16 mouse cellular contexts compared by ENCODE assay signal in the genomic region with DNA sequence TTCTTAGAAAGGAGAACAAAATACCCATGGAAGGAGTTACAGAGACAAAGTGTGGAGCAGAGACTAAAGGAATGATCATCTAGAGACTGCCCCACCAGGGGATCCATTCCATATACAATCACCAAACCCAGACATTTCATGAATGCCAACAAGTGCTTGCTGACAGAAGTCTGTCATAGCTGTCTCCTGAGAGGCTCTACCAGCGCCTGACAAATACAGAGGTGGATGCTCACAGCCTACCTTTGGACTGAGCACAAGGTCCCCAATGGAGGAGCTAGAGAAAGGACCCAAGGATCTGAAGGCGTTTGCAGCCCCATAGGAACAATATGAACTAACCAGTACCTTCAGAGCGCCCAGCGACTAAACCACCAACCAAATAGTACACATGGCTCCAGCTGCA.
"Had no signal": no experiment of that assay in that cellular context is flagged by ENCODE, and none has a peak within 500 bp of the region (broad histone marks: within the 10 kb centered on the region; RNA-seq: fewer than 3 reads in every experiment).

No protein-coding gene starts in this region.

- H3K36me3 ChIP-seq: neural tube, embryonic 13.5 days; neural tube, embryonic 15.5 days; stomach, embryonic 15.5 days had no signal

- H3K9me3 ChIP-seq: neural tube, embryonic 13.5 days; neural tube, embryonic 15.5 days; stomach, embryonic 15.5 days had no signal

- H3K27ac ChIP-seq: neural tube, embryonic 13.5 days; neural tube, embryonic 15.5 days; stomach, embryonic 15.5 days; stomach, postnatal 0 days had no signal

- H3K4me1 ChIP-seq: neural tube, embryonic 13.5 days; neural tube, embryonic 15.5 days; stomach, embryonic 15.5 days had no signal

- DNase-seq: retina, postnatal 1 day; right cerebral cortex, adult 18-20 months; right cerebral cortex, postnatal 14 days; right cerebral cortex, postnatal 25 days; right cerebral cortex, postnatal 4 days; spleen, adult 18-20 months; thymus, adult 18-20 months; thymus, adult 2 months; thymus, postnatal 14 days; thymus, postnatal 25 days; thymus, postnatal 36 days; thymus, postnatal 4 days had no signal

- H3K4me3 ChIP-seq: neural tube, embryonic 13.5 days; neural tube, embryonic 15.5 days; stomach, embryonic 15.5 days had no signal

- H3K9ac ChIP-seq: neural tube, embryonic 13.5 days; neural tube, embryonic 15.5 days; stomach, embryonic 15.5 days had no signal

- H3K27me3 ChIP-seq: neural tube, embryonic 13.5 days; neural tube, embryonic 15.5 days; stomach, embryonic 15.5 days had no signal

- H3K4me2 ChIP-seq: neural tube, embryonic 13.5 days; neural tube, embryonic 15.5 days; stomach, embryonic 15.5 days had no signal
